Mouse (Mus musculus) limb, embryonic 15.5 days (tissue): ENCODE results near the gene Gh. TPM values are rescaled to one million over a fixed set of nuclear protein-coding genes. Genes with fewer than 3 reads are reported as not detected.

ENCODE experiments used
- ATAC-seq: fragments of 200-750 bp; cut with Nextera tagmentation; 2 replicates; pipeline ENCODE4 v1.8.0; 2017; ENCODE audit warnings: low read depth, moderate TSS enrichment; ENCODE audit not compliant: insufficient number of reproducible peaks, low FRiP score, low TSS enrichment
- H3K27ac ChIP-seq: fragments of 300-500 bp; sonication (generic); 2 replicates; pipeline ENCODE4 v1.5.1; 2015; ENCODE audit warnings: moderate library complexity, mild to moderate bottlenecking, inconsistent platforms
- H3K27me3 ChIP-seq: fragments of 300-500 bp; sonication (generic); 2 replicates; pipeline ENCODE4 v1.6.1; 2015; ENCODE audit warnings: inconsistent platforms
- H3K36me3 ChIP-seq: fragments of 300-500 bp; sonication (generic); 2 replicates; pipeline ENCODE4 v1.6.1; 2015; ENCODE audit warnings: inconsistent platforms
- H3K4me1 ChIP-seq: fragments of 300-500 bp; sonication (generic); 2 replicates; pipeline ENCODE4 v1.6.1; 2015; ENCODE audit warnings: inconsistent platforms
- H3K4me2 ChIP-seq: fragments of 300-500 bp; sonication (generic); 2 replicates; pipeline ENCODE4 v1.6.1; 2015; ENCODE audit warnings: mild to moderate bottlenecking, inconsistent platforms
- H3K4me3 ChIP-seq: fragments of 300-500 bp; sonication (generic); 2 replicates; pipeline ENCODE4 v1.5.1; 2015; ENCODE audit warnings: mild to moderate bottlenecking, inconsistent platforms
- H3K9ac ChIP-seq: fragments of 300-500 bp; sonication (generic); 2 replicates; pipeline ENCODE4 v1.6.1; 2015; ENCODE audit warnings: inconsistent platforms
- H3K9me3 ChIP-seq: fragments of 300-500 bp; sonication (generic); 2 replicates; pipeline ENCODE4 v1.6.1; 2016; ENCODE audit warnings: inconsistent platforms
- WGBS: fragments of 180-500 bp; shearing (Covaris S2); methylation state at CpG from one replicate; pipeline ENCODE4 v1.1.7; 2015; 5-methylcytosine and 5-hydroxymethylcytosine counted together
- polyA plus RNA-seq: library from polyadenylated mRNA; unstranded; fragments of >200 nt; fragmentation: Nextera tagmentation; extraction: Ambion mirVana; gene quantifications from 2 replicates; pipeline ENCODE4 v1.2.1, GENCODE M21; 2015

Gh gene
- polyA plus RNA-seq, 1 experiment from 2014 or later: not detected

- Histone ChIP-seq H3K27me3 (no peaks in the 10 kb centered on the region), H3K4me2 (no peak overlapping the region), H3K9me3 (no peaks in the 10 kb centered on the region), H3K36me3 (no peaks in the 10 kb centered on the region), H3K9ac (no peak overlapping the region), H3K27ac (no peak overlapping the region), H3K4me1 (0 out of 2 replicates have a peak, but pooled peaks cover 3% of the 10 kb centered on the region), H3K4me3 (no peak overlapping the region)
- WGBS: 58% methylated on average over 5 of the region's 5 CpGs
- ATAC-seq: no peak
These were observed 5.8 kb upstream of the Gh start for GRCm38 (mm10) chr11:106307432-106307831.

- 83% methylated on average over 9 of the region's 9 CpGs for WGBS
- no peak overlapping the region for H3K4me3 ChIP-seq
- no peak for ATAC-seq
These were observed 5.1 kb upstream of the Gh start for GRCm38 (mm10) chr11:106306758-106307157.

GRCm38 (mm10) chr11:106306065-106306385, 4.4 kb upstream of the Gh start:
- Histone ChIP-seq H3K9ac (no peak overlapping the region), H3K4me1 (0 out of 2 replicates have a peak, but pooled peaks cover 3% of the 10 kb centered on the region), H3K4me3 (no peak overlapping the region), H3K4me2 (no peak overlapping the region), H3K9me3 (no peaks in the 10 kb centered on the region), H3K27ac (no peak overlapping the region), H3K27me3 (no peaks in the 10 kb centered on the region), H3K36me3 (no peaks in the 10 kb centered on the region)
- WGBS: 84% methylated on average over 3 of the region's 3 CpGs
- ATAC-seq: no peak

More at GRCm38 (mm10) chr11:106306758-106307157, 5.1 kb upstream of the Gh start:
- Histone ChIP-seq H3K9ac (no peak overlapping the region), H3K27me3 (no peaks in the 10 kb centered on the region), H3K4me1 (0 out of 2 replicates have a peak, but pooled peaks cover 3% of the 10 kb centered on the region), H3K4me2 (no peak overlapping the region), H3K9me3 (no peaks in the 10 kb centered on the region), H3K36me3 (no peaks in the 10 kb centered on the region), H3K27ac (no peak overlapping the region)

GRCm38 (mm10) chr11:106305348-106306064, 3.8 kb upstream of the Gh start:
- H3K4me1 ChIP-seq: 0 out of 2 replicates have a peak, but pooled peaks cover 3% of the 10 kb centered on the region
- H3K4me2 ChIP-seq: no peak overlapping the region
- H3K27me3 ChIP-seq: no peaks in the 10 kb centered on the region
- H3K27ac ChIP-seq: no peak overlapping the region
- no peak for ATAC-seq
- H3K9ac ChIP-seq: no peak overlapping the region
- H3K9me3 ChIP-seq: no peaks in the 10 kb centered on the region
- no peaks in the 10 kb centered on the region for H3K36me3 ChIP-seq
- H3K4me3 ChIP-seq: no peak overlapping the region
- 72% methylated on average over 10 of the region's 10 CpGs for WGBS

- no peaks in the 10 kb centered on the region for H3K27me3 ChIP-seq
- no peaks in the 10 kb centered on the region for H3K4me1 ChIP-seq
These were observed 969 bp upstream of the Gh start for GRCm38 (mm10) chr11:106302634-106303033.

GRCm38 (mm10) chr11:106291861-106292260, 9.8 kb downstream of the Gh start:
- Histone ChIP-seq H3K4me2 (no peak overlapping the region), H3K36me3 (no peaks in the 10 kb centered on the region), H3K9ac (no peak overlapping the region), H3K27me3 (no peaks in the 10 kb centered on the region), H3K27ac (no peak overlapping the region), H3K4me3 (no peak overlapping the region), H3K9me3 (no peaks in the 10 kb centered on the region), H3K4me1 (peaks cover 11% of the 10 kb centered on the region; the same call in 1 of the 2 replicates)
- ATAC-seq: no peak
- 89% methylated on average over 2 of the region's 2 CpGs for WGBS

More at GRCm38 (mm10) chr11:106302634-106303033, 969 bp upstream of the Gh start:
- no peaks in the 10 kb centered on the region for H3K36me3 ChIP-seq
- 10% methylated on average over 2 of the region's 2 CpGs for WGBS
- no peak overlapping the region for H3K4me2 ChIP-seq
- no peak overlapping the region for H3K4me3 ChIP-seq
- no peak overlapping the region for H3K9ac ChIP-seq
- no peak for ATAC-seq
- no peaks in the 10 kb centered on the region for H3K9me3 ChIP-seq
- no peak overlapping the region for H3K27ac ChIP-seq

- H3K36me3 ChIP-seq: no peaks in the 10 kb centered on the region
These were observed 11.3 kb downstream of the Gh start for GRCm38 (mm10) chr11:106290376-106290775.

GRCm38 (mm10) chr11:106289369-106289768, 12.3 kb downstream of the Gh start:
- Histone ChIP-seq H3K27me3 (no peaks in the 10 kb centered on the region), H3K4me3 (no peak overlapping the region), H3K27ac (no peak overlapping the region), H3K9ac (no peak overlapping the region), H3K36me3 (no peaks in the 10 kb centered on the region), H3K4me1 (peaks cover 19% of the 10 kb centered on the region), H3K9me3 (no peaks in the 10 kb centered on the region), H3K4me2 (no peak overlapping the region)
- WGBS: 53% methylated on average over 8 of the region's 8 CpGs
- no peak for ATAC-seq

More at GRCm38 (mm10) chr11:106290376-106290775, 11.3 kb downstream of the Gh start:
- ATAC-seq: no peak
- Histone ChIP-seq H3K9ac (no peak overlapping the region), H3K4me1 (peaks cover 19% of the 10 kb centered on the region), H3K4me2 (no peak overlapping the region), H3K9me3 (no peaks in the 10 kb centered on the region), H3K27ac (no peak overlapping the region), H3K27me3 (no peaks in the 10 kb centered on the region), H3K4me3 (no peak overlapping the region)
- 86% methylated on average over 5 of the region's 5 CpGs for WGBS

- Histone ChIP-seq H3K27ac (peak overlapping the region; percentile 80), H3K4me3 (no peak overlapping the region), H3K27me3 (no peaks in the 10 kb centered on the region), H3K9me3 (no peaks in the 10 kb centered on the region), H3K4me2 (no peak overlapping the region), H3K4me1 (peaks cover 19% of the 10 kb centered on the region), H3K9ac (no peak overlapping the region), H3K36me3 (no peaks in the 10 kb centered on the region)
- ATAC-seq: no peak
- 31% methylated on average over 11 of the region's 11 CpGs for WGBS
These were observed 14.7 kb downstream of the Gh start for GRCm38 (mm10) chr11:106286987-106287386.

GRCm38 (mm10) chr11:106286206-106286605, 15.5 kb downstream of the Gh start:
- Histone ChIP-seq H3K27ac (peak overlapping the region; percentile 80), H3K4me1 (peaks cover 19% of the 10 kb centered on the region), H3K36me3 (no peaks in the 10 kb centered on the region), H3K4me3 (no peak overlapping the region), H3K9ac (no peak overlapping the region), H3K4me2 (no peak overlapping the region), H3K27me3 (no peaks in the 10 kb centered on the region), H3K9me3 (no peaks in the 10 kb centered on the region)
- ATAC-seq: no peak
- WGBS: 90% methylated on average over 7 of the region's 7 CpGs

- no peak for ATAC-seq
- 72% methylated on average over 8 of the region's 8 CpGs for WGBS
- no peak overlapping the region for H3K27ac ChIP-seq
These were observed 17.5 kb downstream of the Gh start for GRCm38 (mm10) chr11:106284126-106284525.

GRCm38 (mm10) chr11:106283371-106283770, 18.3 kb downstream of the Gh start:
- H3K4me2 ChIP-seq: no peak overlapping the region
- no peaks in the 10 kb centered on the region for H3K27me3 ChIP-seq
- H3K27ac ChIP-seq: no peak overlapping the region
- no peaks in the 10 kb centered on the region for H3K9me3 ChIP-seq
- H3K36me3 ChIP-seq: no peaks in the 10 kb centered on the region
- peaks cover 19% of the 10 kb centered on the region for H3K4me1 ChIP-seq
- 72% methylated on average over 4 of the region's 4 CpGs for WGBS
- no peak overlapping the region for H3K9ac ChIP-seq
- H3K4me3 ChIP-seq: no peak overlapping the region
- no peak for ATAC-seq

More at GRCm38 (mm10) chr11:106284126-106284525, 17.5 kb downstream of the Gh start:
- no peak overlapping the region for H3K4me3 ChIP-seq
- peaks cover 19% of the 10 kb centered on the region for H3K4me1 ChIP-seq
- no peak overlapping the region for H3K4me2 ChIP-seq
- H3K9ac ChIP-seq: no peak overlapping the region
- no peaks in the 10 kb centered on the region for H3K27me3 ChIP-seq
- no peaks in the 10 kb centered on the region for H3K36me3 ChIP-seq
- H3K9me3 ChIP-seq: no peaks in the 10 kb centered on the region
